Mouse (Mus musculus): ENCODE data around the gene Bgn.

DNA sequence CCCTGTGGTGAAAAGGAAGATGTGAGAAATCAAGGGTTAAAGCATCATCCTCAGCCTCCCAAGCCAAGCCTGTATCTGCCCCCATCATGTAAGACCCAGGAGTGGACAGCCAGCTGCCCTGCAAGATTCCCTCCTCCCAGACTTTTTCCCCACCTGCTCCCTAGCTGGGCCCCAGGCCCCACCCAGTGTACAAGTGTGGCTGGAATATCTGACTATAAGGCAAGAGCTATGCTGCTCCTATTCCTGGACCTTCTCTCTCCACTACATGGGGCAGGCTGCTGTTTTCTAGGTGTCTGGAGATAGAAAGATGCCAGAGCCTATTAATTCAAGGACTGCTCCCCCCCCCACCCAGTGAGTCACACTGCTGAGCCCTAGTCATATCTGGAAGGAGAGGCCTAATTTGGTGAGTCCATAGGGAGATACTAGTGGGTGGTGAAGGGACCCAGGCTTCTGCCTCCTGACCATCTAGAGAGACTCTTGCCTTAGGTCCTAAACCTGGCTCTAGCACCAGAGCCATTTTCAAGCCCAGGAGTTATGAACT lies 33.7 kb downstream of the Bgn start:
- TF ChIP-seq EP300 (IDR thresholded peaks at IDR 0.05; ENCODE audit: low read depth) = no peak
- TF ChIP-seq CTCF (IDR thresholded peaks at IDR 0.05; ENCODE audit: low read depth) = no peak
